Mouse (Mus musculus): ENCODE data around the gene Hspa4l.
"Not testable (repeated sequence)": the region's sequence is repeated elsewhere in the genome, so short reads cannot be mapped to it uniquely, and the experiment has no call there.

Hspa4l gene

DNA sequence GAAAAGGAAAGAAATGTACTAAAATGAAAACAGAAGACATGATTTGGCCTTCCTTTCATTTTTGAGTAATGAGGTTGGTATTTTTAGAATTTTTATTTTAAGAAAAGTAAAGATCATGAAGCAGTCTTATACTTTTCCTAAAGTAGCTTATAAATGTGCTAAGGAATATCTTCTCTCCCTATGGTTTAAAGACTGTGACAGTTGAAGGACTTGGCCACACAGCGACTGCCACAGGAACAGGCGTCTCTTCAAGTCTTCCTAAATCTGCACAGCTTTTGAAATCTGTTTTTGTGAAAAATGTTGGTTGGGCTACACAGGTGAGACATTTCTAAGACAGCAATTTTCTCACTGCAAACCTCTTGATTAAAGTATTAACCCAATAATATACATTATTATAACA lies 69.0 kb downstream of the Hspa4l start:
- no peak for DNase-seq (ENCODE audit: low read depth)

GRCm38 (mm10) chr3:40845521-40845920 lies 101.2 kb downstream of the Hspa4l start:
- DNase-seq (ENCODE audit: low read depth) = not testable (repeated sequence)

Measured in naive thymus-derived CD4-positive, alpha-beta T cell, adult 2 months (primary cell).